Mouse (Mus musculus) heart, embryonic 13.5 days (tissue): ENCODE results near the gene Polr2l. TPM values are rescaled to one million over a fixed set of nuclear protein-coding genes. Genes with fewer than 3 reads are reported as not detected.
"Not testable (repeated sequence)": the region's sequence is repeated elsewhere in the genome, so short reads cannot be mapped to it uniquely, and the experiment has no call there.

ENCODE experiments used
- ATAC-seq: fragments of 200-750 bp; cut with Nextera tagmentation; 2 replicates; pipeline ENCODE4 v1.8.0; 2017; ENCODE audit warnings: moderate TSS enrichment; ENCODE audit not compliant: insufficient number of reproducible peaks, low FRiP score, low TSS enrichment; ENCODE audit errors: extremely low read depth
- H3K27ac ChIP-seq: fragments of 300-500 bp; sonication (generic); replicated peaks from 2 replicates; pipeline ENCODE4 v1.5.1; 2015; ENCODE audit warnings: moderate library complexity, mild to moderate bottlenecking, inconsistent platforms
- H3K27me3 ChIP-seq: fragments of 300-500 bp; sonication (generic); replicated peaks from 2 replicates; pipeline ENCODE4 v1.6.1; 2015; ENCODE audit warnings: mild to moderate bottlenecking, inconsistent platforms
- H3K36me3 ChIP-seq: fragments of 300-500 bp; sonication (generic); 2 replicates; pipeline ENCODE4 v1.6.1; 2015; ENCODE audit warnings: mild to moderate bottlenecking, inconsistent platforms
- H3K4me1 ChIP-seq: fragments of 300-500 bp; sonication (generic); 2 replicates; pipeline ENCODE4 v1.6.1; 2015; ENCODE audit warnings: inconsistent platforms
- H3K4me2 ChIP-seq: fragments of 300-500 bp; sonication (generic); 2 replicates; pipeline ENCODE4 v1.6.1; 2015; ENCODE audit warnings: inconsistent platforms, mild to moderate bottlenecking, moderate library complexity
- H3K4me3 ChIP-seq: fragments of 300-500 bp; sonication (generic); 2 replicates; pipeline ENCODE4 v1.5.1; 2015; ENCODE audit warnings: moderate library complexity, mild to moderate bottlenecking, inconsistent platforms
- H3K9ac ChIP-seq: fragments of 300-500 bp; sonication (generic); 2 replicates; pipeline ENCODE4 v1.6.1; 2015; ENCODE audit warnings: inconsistent platforms, mild to moderate bottlenecking, moderate library complexity
- H3K9me3 ChIP-seq: fragments of 300-500 bp; sonication (generic); 2 replicates; pipeline ENCODE4 v1.6.1; 2016; ENCODE audit warnings: inconsistent platforms
- WGBS: fragments of 180-500 bp; shearing (Covaris S2); methylation state at CpG from one replicate; pipeline ENCODE4 v1.1.7; 2015; ENCODE audit warnings: mixed read lengths; 5-methylcytosine and 5-hydroxymethylcytosine counted together
- polyA plus RNA-seq: library from polyadenylated mRNA; unstranded; fragments of >200 nt; fragmentation: Nextera tagmentation; extraction: Ambion mirVana; gene quantifications from 2 replicates; pipeline ENCODE4 v1.2.1, GENCODE M21; 2015

Gene Polr2l
- polyA plus RNA-seq, 1 experiment from 2014 or later = 67.3 TPM

DNA sequence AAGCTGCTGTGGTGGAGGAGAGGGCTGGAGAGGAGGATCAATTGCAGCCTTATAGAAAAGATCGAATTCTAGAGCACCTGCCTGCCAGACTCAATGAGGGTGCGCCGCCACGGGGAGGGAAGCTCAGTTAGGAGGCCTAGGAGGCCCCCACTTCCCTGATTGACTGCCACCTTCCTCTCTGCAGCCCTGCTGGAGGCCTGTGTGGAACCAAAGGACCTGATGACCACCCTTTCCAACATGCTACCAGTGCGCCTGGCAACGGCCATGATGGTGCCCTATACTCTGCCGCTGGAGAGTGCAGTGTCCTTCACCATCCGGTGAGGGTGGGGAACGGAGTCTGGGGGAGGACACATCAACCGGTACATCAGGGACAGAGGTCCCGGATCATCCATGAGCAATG, 16.3 kb downstream of the Polr2l start:
- Histone ChIP-seq H3K9me3 (no peaks in the 10 kb centered on the region), H3K4me2 (no peak overlapping the region), H3K9ac (no peak overlapping the region), H3K4me3 (no peak overlapping the region), H3K27me3 (peaks cover 46% of the 10 kb centered on the region), H3K27ac (no peak overlapping the region), H3K4me1 (peaks cover 43% of the 10 kb centered on the region), H3K36me3 (peaks cover 24% of the 10 kb centered on the region)
- WGBS = 89% methylated on average over 11 of the region's 11 CpGs
- ATAC-seq = no peak

- H3K9me3 ChIP-seq = no peaks in the 10 kb centered on the region
- peaks cover 41% of the 10 kb centered on the region for H3K27me3 ChIP-seq
- no peak overlapping the region for H3K4me3 ChIP-seq
- 83% methylated on average over 15 of the region's 15 CpGs for WGBS
- no peak for ATAC-seq
- H3K27ac ChIP-seq = no peak overlapping the region
- no peak overlapping the region for H3K4me2 ChIP-seq
- no peak overlapping the region for H3K9ac ChIP-seq
- peaks cover 24% of the 10 kb centered on the region for H3K36me3 ChIP-seq
- H3K4me1 ChIP-seq = peaks cover 38% of the 10 kb centered on the region
These were observed 16.8 kb downstream of the Polr2l start for GRCm38 (mm10) chr7:141457986-141458660.

DNA sequence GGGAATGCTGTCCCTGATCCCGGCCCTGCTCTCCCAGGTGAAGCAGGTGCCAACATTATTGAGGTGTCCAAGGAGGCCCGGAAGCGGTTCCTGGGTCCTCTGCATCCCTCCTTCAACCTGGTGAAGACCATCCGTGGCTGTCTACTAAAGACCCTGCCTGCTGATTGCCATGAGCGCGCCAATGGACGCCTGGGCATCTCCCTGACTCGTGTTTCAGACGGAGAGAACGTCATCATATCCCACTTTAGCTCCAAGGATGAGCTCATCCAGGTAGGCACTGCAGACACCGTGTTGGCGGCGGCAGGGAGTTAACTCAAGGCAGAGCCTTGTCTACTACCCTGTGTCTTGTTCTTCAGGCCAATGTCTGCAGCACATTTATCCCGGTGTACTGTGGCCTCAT, 17.7 kb downstream of the Polr2l start:
- WGBS = 85% methylated on average over 14 of the region's 14 CpGs
- no peaks in the 10 kb centered on the region for H3K9me3 ChIP-seq
- H3K27me3 ChIP-seq = peaks cover 32% of the 10 kb centered on the region
- H3K36me3 ChIP-seq = peaks cover 26% of the 10 kb centered on the region
- H3K4me1 ChIP-seq = peaks cover 34% of the 10 kb centered on the region
- H3K4me2 ChIP-seq = no peak overlapping the region
- H3K27ac ChIP-seq = no peak overlapping the region
- H3K4me3 ChIP-seq = no peak overlapping the region
- ATAC-seq = no peak
- no peak overlapping the region for H3K9ac ChIP-seq

DNA sequence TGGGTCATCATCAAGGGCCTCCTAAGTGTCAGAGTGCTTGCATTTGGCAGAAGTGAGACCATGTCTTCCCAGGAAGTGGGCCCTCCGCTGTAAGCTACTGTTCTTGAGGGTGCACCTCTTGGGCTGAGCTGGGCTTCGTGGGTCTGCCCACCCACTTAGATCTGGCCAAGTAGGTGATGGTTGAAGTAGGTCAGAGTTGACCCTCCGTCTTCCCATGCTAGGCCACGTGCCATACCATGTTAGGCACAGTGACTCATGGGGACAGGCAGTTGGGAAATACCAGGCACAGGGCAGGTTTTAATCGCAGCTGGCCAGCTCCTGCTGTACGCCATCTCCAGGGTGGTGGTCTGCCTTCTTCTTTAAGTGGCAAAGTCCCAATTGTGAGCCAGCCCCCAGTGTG, 18.2 kb downstream of the Polr2l start:
- Histone ChIP-seq H3K4me1 (peaks cover 29% of the 10 kb centered on the region), H3K4me2 (peak overlapping the region; percentile 90), H3K27me3 (peaks cover 27% of the 10 kb centered on the region), H3K36me3 (peaks cover 31% of the 10 kb centered on the region), H3K4me3 (peak overlapping the region; percentile 79), H3K27ac (no peak overlapping the region), H3K9ac (no peak overlapping the region; the same call in 1 of the 2 replicates), H3K9me3 (no peaks in the 10 kb centered on the region)
- ATAC-seq = no peak
- WGBS = 81% methylated on average over 6 of the region's 6 CpGs

GRCm38 (mm10) chr7:141455610-141456314, 19.2 kb downstream of the Polr2l start:
- whole genome bisulfite sequencing = 2% methylated on average over 23 of the region's 23 CpGs
- ATAC-seq = peak; percentile 12
- Histone ChIP-seq H3K4me3 (peak overlapping the region; percentile 79), H3K36me3 (peaks cover 40% of the 10 kb centered on the region), H3K9me3 (no peaks in the 10 kb centered on the region), H3K27me3 (peaks cover 17% of the 10 kb centered on the region), H3K27ac (peak overlapping the region; percentile 87), H3K4me1 (peaks cover 21% of the 10 kb centered on the region), H3K9ac (peak overlapping the region; percentile 87), H3K4me2 (peak overlapping the region; percentile 90)

- Histone ChIP-seq H3K36me3 (peaks cover 47% of the 10 kb centered on the region), H3K9ac (peak within 1 kb of the TSS; percentile 87), H3K27ac (peak within 1 kb of the TSS; percentile 87), H3K4me1 (peaks cover 21% of the 10 kb centered on the region), H3K4me3 (peak within 1 kb of the TSS; percentile 79), H3K27me3 (peaks cover 12% of the 10 kb centered on the region; the same call in 1 of the 2 replicates), H3K9me3 (no peaks in the 10 kb centered on the region), H3K4me2 (peak within 1 kb of the TSS; percentile 90)
- WGBS = under 1% methylated on average over 45 of the region's 45 CpGs
- ATAC-seq = peak; percentile 80
These were observed 19.9 kb downstream of the Polr2l start, which contains the start of gene Pnpla2 for GRCm38 (mm10) chr7:141454967-141455551. TSS of gene Pnpla2 (plus strand) at chr7:141455198.

- Histone ChIP-seq H3K9ac (no peak overlapping the region), H3K4me2 (no peak overlapping the region), H3K36me3 (peaks cover 51% of the 10 kb centered on the region), H3K4me3 (no peak overlapping the region), H3K27me3 (0 out of 2 replicates have a peak, but pooled peaks cover under 1% of the 10 kb centered on the region), H3K4me1 (peaks cover 28% of the 10 kb centered on the region), H3K9me3 (no peaks in the 10 kb centered on the region), H3K27ac (no peak overlapping the region)
- WGBS = 72% methylated on average over 2 of the region's 2 CpGs
- ATAC-seq = no peak
These were observed 21.3 kb downstream of the Polr2l start for GRCm38 (mm10) chr7:141453636-141454035.

- ATAC-seq = no peak
- Histone ChIP-seq H3K4me1 (peaks cover 33% of the 10 kb centered on the region), H3K9me3 (no peaks in the 10 kb centered on the region), H3K4me3 (no peak overlapping the region), H3K36me3 (peaks cover 41% of the 10 kb centered on the region), H3K4me2 (no peak overlapping the region), H3K9ac (no peak overlapping the region), H3K27ac (no peak overlapping the region), H3K27me3 (no peaks in the 10 kb centered on the region)
These were observed 23.0 kb downstream of the Polr2l start for GRCm38 (mm10) chr7:141451928-141452327.

GRCm38 (mm10) chr7:141447110-141447991, 27.6 kb downstream of the Polr2l start, which contains the start of gene Rplp2:
TSS of gene Rplp2 (plus strand) at chr7:141447370.
- WGBS = under 1% methylated on average over 63 of the region's 63 CpGs
- Histone ChIP-seq H3K27ac (peak within 1 kb of the TSS; percentile 88), H3K4me1 (peaks cover 37% of the 10 kb centered on the region), H3K4me3 (peak within 1 kb of the TSS; percentile 85), H3K36me3 (peaks cover 41% of the 10 kb centered on the region), H3K9ac (peak within 1 kb of the TSS; percentile 96), H3K4me2 (peak within 1 kb of the TSS; percentile 95), H3K27me3 (no peaks in the 10 kb centered on the region), H3K9me3 (no peaks in the 10 kb centered on the region)
- ATAC-seq = peak; percentile 91

DNA sequence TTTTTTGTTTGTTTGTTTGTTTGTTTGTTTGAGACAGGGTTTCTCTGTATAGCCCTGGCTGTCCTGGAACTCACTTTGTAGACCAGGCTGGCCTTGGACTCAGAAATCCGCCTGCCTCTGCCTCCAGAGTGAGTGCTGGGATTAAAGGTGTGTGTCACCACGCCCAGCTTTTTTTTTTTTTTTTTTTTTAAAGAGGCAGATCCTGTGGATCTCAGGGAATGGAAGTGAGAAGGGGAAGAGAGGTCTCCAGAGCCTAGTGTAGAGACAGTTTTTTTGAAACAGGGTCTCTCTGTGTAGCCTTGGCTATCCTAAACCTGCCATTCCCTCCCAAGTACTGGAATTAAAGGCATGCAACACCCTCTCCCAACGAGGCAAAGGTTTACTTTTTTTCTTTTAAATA, 28.6 kb downstream of the Polr2l start:
- not testable (repeated sequence) for H3K27me3 ChIP-seq, H3K27ac ChIP-seq, H3K9ac ChIP-seq, ATAC-seq, H3K9me3 ChIP-seq
- 78% methylated on average over 3 of the region's 3 CpGs for whole genome bisulfite sequencing
- Histone ChIP-seq H3K36me3 (peaks cover 40% of the 10 kb centered on the region), H3K4me1 (peaks cover 44% of the 10 kb centered on the region), H3K4me2 (peak overlapping the region; percentile 95), H3K4me3 (peak overlapping the region; percentile 85; the same call in 1 of the 2 replicates)
